Mouse (Mus musculus) embryonic fibroblast, embryonic 13.5 days (primary cell): ENCODE measurements at regions not wholly inside any gene's neighbourhood (a gene's known extent, or its start where the extent isn't known, plus 50 kb on each side); places are given as distances from the start of the nearest gene placed in this dataset.
A peak's percentile ranks its signal among the peaks of the same experiment; 100 is the strongest.

Experiments used
- H3K27ac ChIP-seq: 2 replicates; pipeline ENCODE4 v1.5.1; 2012; ENCODE audit warnings: low read length, control low read depth, inconsistent platforms; ENCODE audit not compliant: insufficient read depth
- H3K4me1 ChIP-seq: 2 replicates; pipeline ENCODE4 v1.6.1; 2011; ENCODE audit warnings: low read length; ENCODE audit not compliant: control insufficient read depth, insufficient read depth
- H3K4me3 ChIP-seq: 2 replicates; pipeline ENCODE4 v1.5.1; 2011; ENCODE audit warnings: mild to moderate bottlenecking, control low read depth, low read length; ENCODE audit not compliant: insufficient read depth
- CTCF ChIP-seq: IDR thresholded peaks from 2 replicates; pipeline ENCODE4 v1.5.1; 2011; ENCODE audit warnings: mild to moderate bottlenecking, control low read depth, low read length, moderate library complexity, borderline replicate concordance; ENCODE audit not compliant: insufficient read depth
- POLR2A ChIP-seq: IDR thresholded peaks from 2 replicates; pipeline ENCODE4 v1.6.1; 2011; ENCODE audit warnings: low read depth, mild to moderate bottlenecking, control low read depth, low read length, moderate library complexity

GRCm38 (mm10) chr17:88240476-88240875, 175.4 kb upstream of the Fbxo11 start:
- H3K4me3 ChIP-seq: no peak overlapping the region
- no peaks in the 10 kb centered on the region for H3K4me1 ChIP-seq
- TF ChIP-seq POLR2A (no peak), CTCF (no peak)
- H3K27ac ChIP-seq: no peak overlapping the region

GRCm38 (mm10) chr17:88248625-88249024, 183.5 kb upstream of the Fbxo11 start:
- no peak overlapping the region for H3K27ac ChIP-seq
- no peak overlapping the region for H3K4me3 ChIP-seq
- peaks cover 7% of the 10 kb centered on the region; the same call in 1 of the 2 replicates for H3K4me1 ChIP-seq
- no peak for TF ChIP-seq POLR2A
- no peak for TF ChIP-seq CTCF

- H3K4me3 ChIP-seq: no peak overlapping the region
- peaks cover 7% of the 10 kb centered on the region; the same call in 1 of the 2 replicates for H3K4me1 ChIP-seq
- H3K27ac ChIP-seq: no peak overlapping the region
- TF ChIP-seq POLR2A: no peak
- TF ChIP-seq CTCF: peak; percentile 42; the same call in 1 of the 2 replicates
These were observed 186.9 kb upstream of the Fbxo11 start for GRCm38 (mm10) chr17:88251949-88252521.

DNA sequence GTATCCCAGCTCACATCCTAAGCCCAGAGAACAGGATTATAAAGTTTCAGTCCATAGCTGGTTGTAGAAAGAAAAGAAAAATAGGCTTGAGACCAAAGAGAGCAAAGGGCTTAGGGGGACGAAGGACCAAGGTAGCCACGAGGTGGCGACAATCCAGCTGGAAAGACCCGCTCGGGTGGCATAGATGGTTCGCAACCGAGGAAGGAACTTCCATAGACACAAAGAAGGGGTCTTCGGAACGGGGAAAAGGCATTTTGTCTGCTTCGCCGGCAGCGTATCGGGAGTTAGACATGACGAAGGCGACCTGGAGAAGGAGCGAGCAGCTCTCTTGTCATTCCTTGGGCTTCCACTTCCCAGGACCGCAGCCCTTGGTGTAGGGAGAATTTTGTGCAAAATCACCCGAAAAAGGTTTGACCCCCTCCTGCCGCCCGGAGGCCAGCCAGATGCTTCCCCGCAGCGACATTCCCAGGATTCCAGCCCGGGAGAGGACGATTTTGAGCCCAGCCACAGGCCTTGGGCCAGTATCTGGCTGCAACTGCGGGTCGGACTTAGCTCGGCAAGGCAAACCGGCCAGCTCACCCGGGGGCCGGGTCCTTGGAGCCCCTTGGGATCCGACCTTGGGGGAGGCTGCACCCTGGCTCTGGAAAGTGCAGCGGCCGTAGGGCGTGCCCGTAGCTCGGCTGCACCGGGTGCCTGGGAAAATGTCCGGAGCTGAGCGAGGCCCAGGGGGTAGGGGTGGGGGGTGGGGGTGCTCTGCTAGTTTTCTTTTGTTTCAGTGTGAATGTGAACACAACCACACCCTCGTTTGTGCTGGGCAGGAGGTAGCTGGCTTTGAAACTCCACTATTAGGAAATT, 184.5 kb upstream of the Foxn2 start:
- TF ChIP-seq POLR2A: peak; percentile 56
- peak; percentile 65 for TF ChIP-seq CTCF
- Histone ChIP-seq H3K4me3 (peak overlapping the region; percentile 26), H3K27ac (peak overlapping the region; percentile 87), H3K4me1 (peaks cover 11% of the 10 kb centered on the region)

GRCm38 (mm10) chr17:88256599-88257544, 183.6 kb upstream of the Foxn2 start:
- H3K4me3 ChIP-seq: peak overlapping the region; percentile 12
- TF ChIP-seq CTCF (peak; percentile 71; the same call in 1 of the 2 replicates), POLR2A (peak; percentile 88)
- peak overlapping the region; percentile 87 for H3K27ac ChIP-seq
- H3K4me1 ChIP-seq: peaks cover 14% of the 10 kb centered on the region

DNA sequence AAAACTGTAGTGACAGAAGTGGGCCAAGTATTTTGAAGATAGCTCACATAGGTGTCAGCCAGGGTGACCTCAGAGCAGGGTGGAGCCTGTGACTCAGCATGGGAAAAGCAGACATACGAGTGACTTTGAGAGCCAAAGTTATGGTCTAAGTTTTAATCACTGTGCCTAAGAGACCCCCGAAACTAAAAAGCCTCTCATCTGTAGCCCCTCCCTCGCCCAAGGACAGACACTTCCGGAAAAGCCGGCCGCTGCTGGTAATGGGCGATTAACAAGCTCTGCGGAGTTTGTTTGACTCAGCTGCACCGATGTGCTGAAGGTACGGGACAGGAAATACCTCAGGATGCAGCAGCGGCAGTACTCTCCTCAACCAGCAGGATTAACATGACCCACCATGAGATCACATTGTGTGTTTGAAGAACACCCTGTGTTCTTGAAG, 182.1 kb upstream of the Foxn2 start:
- no peak overlapping the region for H3K4me3 ChIP-seq
- peaks cover 14% of the 10 kb centered on the region for H3K4me1 ChIP-seq
- TF ChIP-seq CTCF: no peak
- no peak for TF ChIP-seq POLR2A
- no peak overlapping the region for H3K27ac ChIP-seq

DNA sequence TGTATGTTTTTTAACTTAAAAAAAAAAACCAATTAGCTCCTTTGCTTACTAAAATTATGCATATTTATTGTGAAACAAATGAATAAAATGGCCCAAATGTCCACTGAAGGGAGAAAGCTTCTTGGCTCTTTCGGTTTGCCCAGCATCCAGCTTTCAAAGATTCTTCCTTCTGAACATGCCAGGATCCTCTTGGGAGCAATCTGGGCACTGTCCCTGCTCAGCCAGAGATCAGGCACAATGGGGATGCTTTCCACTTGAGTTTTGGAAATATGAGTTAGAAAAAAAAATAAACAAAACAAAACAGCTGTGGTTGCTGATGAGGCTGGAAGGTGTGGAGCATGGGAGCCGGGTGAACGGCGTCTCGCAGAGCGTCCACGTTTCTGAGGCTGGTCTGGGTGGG, 180.3 kb upstream of the Foxn2 start:
- peak overlapping the region; percentile 98 for H3K27ac ChIP-seq
- TF ChIP-seq POLR2A: no peak
- no peak for TF ChIP-seq CTCF
- peaks cover 14% of the 10 kb centered on the region for H3K4me1 ChIP-seq
- no peak overlapping the region for H3K4me3 ChIP-seq

- Histone ChIP-seq H3K4me3 (no peak overlapping the region), H3K27ac (peak overlapping the region; percentile 98), H3K4me1 (peaks cover 14% of the 10 kb centered on the region)
- TF ChIP-seq POLR2A (no peak), CTCF (no peak)
These were observed 179.7 kb upstream of the Foxn2 start for GRCm38 (mm10) chr17:88260826-88261225.

- no peak for TF ChIP-seq POLR2A
- no peak for TF ChIP-seq CTCF
- H3K4me1 ChIP-seq: peaks cover 14% of the 10 kb centered on the region
- H3K27ac ChIP-seq: peak overlapping the region; percentile 98
- no peak overlapping the region for H3K4me3 ChIP-seq
These were observed 179.0 kb upstream of the Foxn2 start for GRCm38 (mm10) chr17:88261556-88261955.
